ENCODE assay signal across 9 mouse cellular contexts in genomic region chr6:18170311-18170922, GRCm38 (mm10). TPM values are rescaled to one million over a fixed set of nuclear protein-coding genes. Genes with fewer than 3 reads are reported as not detected.
DNase-seq lines count a peak whose midpoint lies in the region; ATAC-seq lines count a peak whose summit lies in the region.
"Had no signal": no experiment of that assay in that cellular context is flagged by ENCODE, and none has a peak within 500 bp of the region (broad histone marks: within the 10 kb centered on the region; RNA-seq: fewer than 3 reads in every experiment).

Gene Cftr (plus strand): TSS chr6:18170687.

- no peaks in the 10 kb centered on the region for H3K4me1 ChIP-seq in embryonic facial prominence, embryonic 15.5 days
- H3K4me1 ChIP-seq in intestine, embryonic 16.5 days (ENCODE audit: control insufficient read depth, insufficient read depth, low read length): peaks cover 2% of the 10 kb centered on the region; the same call in 1 of the 2 replicates

- WGBS in embryonic facial prominence, embryonic 15.5 days: 1% methylated on average over 45 of the region's 45 CpGs
- WGBS in intestine, embryonic 16.5 days: 2% methylated on average over 41 of the region's 45 CpGs

- H3K36me3 ChIP-seq in embryonic facial prominence, embryonic 15.5 days: no peaks in the 10 kb centered on the region
- no peaks in the 10 kb centered on the region for H3K36me3 ChIP-seq in intestine, embryonic 16.5 days (ENCODE audit: control insufficient read depth, insufficient read depth, low read length)

- ATAC-seq in embryonic facial prominence, embryonic 15.5 days (ENCODE audit: insufficient number of reproducible peaks, low FRiP score, low TSS enrichment, low read depth): peak; percentile 75; the same call in 1 of the 2 replicates
- peak; percentile 88 for ATAC-seq in intestine, embryonic 16.5 days

- H3K9ac ChIP-seq in embryonic facial prominence, embryonic 15.5 days: peak within 1 kb of the TSS; percentile 33
- H3K9ac ChIP-seq in intestine, embryonic 16.5 days (ENCODE audit: low read depth, low read length): peak within 1 kb of the TSS; percentile 74

- peak within 1 kb of the TSS; percentile 51 for H3K4me3 ChIP-seq in embryonic facial prominence, embryonic 15.5 days (replicated peaks)
- peak within 1 kb of the TSS; percentile 57 for H3K4me3 ChIP-seq in intestine, embryonic 16.5 days (ENCODE audit: low read length)
- H3K4me3 ChIP-seq: myocyte had no signal

- peak within 1 kb of the TSS; percentile 83 for H3K4me2 ChIP-seq in embryonic facial prominence, embryonic 15.5 days (replicated peaks)
- peak within 1 kb of the TSS; percentile 87 for H3K4me2 ChIP-seq in intestine, embryonic 16.5 days (ENCODE audit: low read depth, low read length)

- DNase-seq in ovary, postnatal 36 days (ENCODE audit: low spot score): peak; percentile 32
- DNase-seq in ovary, adult 18-20 months (ENCODE audit: low spot score): no peak
- DNase-seq in lung, adult 18-20 months: peak; percentile 30 to 33
- DNase-seq in retina, postnatal 1 day: peak; percentile 62
- DNase-seq in spleen, postnatal 14 days (ENCODE audit: low spot score in 2 of 2): no peak
- no peak for DNase-seq in B cell, adult 2 months

- no peak within 1 kb of the TSS for H3K27ac ChIP-seq in embryonic facial prominence, embryonic 15.5 days (replicated peaks)
- peak within 1 kb of the TSS; percentile 57 for H3K27ac ChIP-seq in intestine, embryonic 16.5 days (ENCODE audit: low read length)

- H3K27me3 ChIP-seq in embryonic facial prominence, embryonic 15.5 days: no peaks in the 10 kb centered on the region
- H3K27me3 ChIP-seq in intestine, embryonic 16.5 days (replicated peaks; ENCODE audit: control insufficient read depth, insufficient read depth, low read length): no peaks in the 10 kb centered on the region

- H3K9me3 ChIP-seq in embryonic facial prominence, embryonic 15.5 days (replicated peaks): no peaks in the 10 kb centered on the region
- no peaks in the 10 kb centered on the region for H3K9me3 ChIP-seq in intestine, embryonic 16.5 days (ENCODE audit: control insufficient read depth, low read length)

RNA-seq across cellular contexts. Expression of gene Cftr, which starts in this region (rescaled TPM):
- 1.2 and 1.3 TPM in 2 replicates for polyA plus RNA-seq in embryonic facial prominence, embryonic 15.5 days (2015; fragmentation: Nextera tagmentation; extraction: Ambion mirVana)
- 12.7 and 13.9 TPM in 2 replicates for polyA plus RNA-seq in intestine, embryonic 16.5 days (2015; fragmentation: Nextera tagmentation; extraction: Ambion mirVana)
- polyA plus RNA-seq: myocyte had no signal

Comparison
In these comparisons a context has a peak if more than half of its experiments do, and no peak if none do; other contexts are left out.
1. DNase-seq: peak in ovary, postnatal 36 days (single experiment), lung, adult 18-20 months (2 of 2) and retina, postnatal 1 day (single experiment); none in ovary, adult 18-20 months (single experiment), spleen, postnatal 14 days (0 of 2) and B cell, adult 2 months (0 of 2).